Mouse (Mus musculus): Measurements from ENCODE around the gene Endov. TPM values are rescaled to one million over a fixed set of nuclear protein-coding genes. Genes with fewer than 3 reads are reported as not detected.

Endov gene
- 6.7 TPM for polyA plus RNA-seq (2014; fragmentation: Illumina TruSeq; extraction: RNeasy Lipid Tissue Mini Kit (QIAGEN cat#74804); ENCODE audit: insufficient read depth, low read depth, low replicate concordance)

DNA sequence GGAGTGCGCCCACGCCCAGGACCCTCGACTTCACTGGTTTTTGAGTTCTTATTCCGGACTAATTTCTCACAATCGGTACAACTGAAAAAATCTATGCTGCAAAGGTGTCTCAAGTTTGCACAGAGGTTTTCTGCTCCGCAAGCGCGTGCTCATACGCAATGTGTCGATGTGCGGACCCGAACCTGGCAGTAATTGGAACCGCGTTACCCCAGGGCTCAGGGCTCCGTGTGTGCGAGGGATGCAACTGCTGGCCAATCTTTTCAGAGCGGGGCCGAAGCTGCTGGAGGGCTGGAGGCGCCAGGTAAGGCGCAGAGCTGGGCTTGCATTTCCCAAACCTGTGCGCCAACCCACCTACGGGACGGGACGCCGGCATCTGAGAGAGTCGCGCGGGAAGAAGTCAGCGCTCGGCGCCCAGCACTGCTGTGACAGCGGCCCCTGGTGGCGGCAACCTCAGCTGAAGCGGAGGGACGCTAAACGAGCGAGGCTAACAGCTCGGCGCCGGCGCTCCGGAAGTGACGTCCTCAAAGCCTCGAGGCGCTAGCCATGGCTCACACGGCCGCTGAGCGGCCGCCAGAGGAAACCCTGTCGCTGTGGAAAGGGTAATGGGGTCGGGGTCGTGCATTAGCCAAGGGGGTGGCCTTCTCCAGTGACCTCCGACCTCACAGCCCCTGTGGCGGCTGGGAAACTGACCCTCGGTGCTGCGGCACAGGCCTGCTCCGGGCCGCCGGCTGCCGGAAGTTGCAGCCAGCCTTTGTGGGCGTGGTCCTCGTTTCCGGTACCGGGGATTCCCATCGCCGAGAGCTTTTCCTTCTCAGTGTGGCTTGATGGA, at the start of gene Endov:
TSS of gene Endov (plus strand) at position 487 of the 829 bp plus-strand sequence.

DNA sequence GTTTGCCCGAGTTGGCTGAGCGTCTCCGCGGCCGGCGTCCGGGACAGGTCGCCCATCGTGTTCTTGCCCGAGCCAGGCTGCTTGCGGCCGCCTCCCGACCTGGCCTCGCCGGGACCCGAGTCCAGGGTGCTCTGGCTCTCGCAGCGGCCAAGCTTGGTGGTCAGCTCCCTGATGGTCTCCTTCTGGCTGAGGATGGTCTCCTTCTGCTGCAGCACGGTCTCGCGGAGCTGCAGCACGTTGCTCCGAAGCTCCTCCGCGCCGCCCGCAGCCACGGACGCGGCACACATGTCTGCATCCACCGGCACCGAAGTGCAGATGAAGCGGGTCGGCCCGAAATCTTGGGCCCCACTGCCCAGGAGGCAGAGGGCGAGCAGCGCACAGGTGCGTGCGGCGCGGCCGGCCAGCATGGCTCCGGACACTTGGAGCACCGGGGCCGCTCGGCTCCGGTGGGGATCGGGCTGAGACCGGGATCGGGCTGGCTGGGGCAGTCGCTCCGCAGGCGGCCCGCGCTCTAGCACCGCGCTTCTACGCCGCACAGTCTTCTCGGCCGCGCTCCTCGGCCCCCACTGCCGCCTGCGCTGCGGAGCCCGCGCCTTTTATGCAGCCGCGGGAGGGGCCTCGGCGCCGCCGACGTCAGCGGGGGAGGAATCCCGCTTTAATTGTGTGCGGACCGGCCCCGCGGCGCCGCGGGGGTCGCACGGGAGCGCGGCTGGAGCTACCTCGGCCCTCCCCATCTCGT, 56.2 kb downstream of the Endov start, which contains the start of gene Nptx1:
TSS of gene Nptx1 (minus strand) at position 571 of the 739 bp plus-strand sequence.

Other genes with a start within 250 kb of the Endov start
- 39.3 TPM for gene Gaa, start 223.5 kb upstream of the Endov start, polyA plus RNA-seq (2014; fragmentation: Illumina TruSeq; extraction: RNeasy Lipid Tissue Mini Kit (QIAGEN cat#74804); ENCODE audit: insufficient read depth, low read depth, low replicate concordance)
- gene Eif4a3, start 191.3 kb upstream of the Endov start, polyA plus RNA-seq (2014; fragmentation: Illumina TruSeq; extraction: RNeasy Lipid Tissue Mini Kit (QIAGEN cat#74804); ENCODE audit: insufficient read depth, low read depth, low replicate concordance): 92.2 TPM
- not detected for gene Card14, start 183.6 kb upstream of the Endov start, polyA plus RNA-seq (2014; fragmentation: Illumina TruSeq; extraction: RNeasy Lipid Tissue Mini Kit (QIAGEN cat#74804); ENCODE audit: insufficient read depth, low read depth, low replicate concordance)
- gene Sgsh, start 135.8 kb upstream of the Endov start, polyA plus RNA-seq (2014; fragmentation: Illumina TruSeq; extraction: RNeasy Lipid Tissue Mini Kit (QIAGEN cat#74804); ENCODE audit: insufficient read depth, low read depth, low replicate concordance): 7.4 TPM
- gene Slc26a11, start 135.8 kb upstream of the Endov start, polyA plus RNA-seq (2014; fragmentation: Illumina TruSeq; extraction: RNeasy Lipid Tissue Mini Kit (QIAGEN cat#74804); ENCODE audit: insufficient read depth, low read depth, low replicate concordance): 3.5 TPM
- 24.6 TPM for gene Rnf213, start 98.2 kb upstream of the Endov start, polyA plus RNA-seq (2014; fragmentation: Illumina TruSeq; extraction: RNeasy Lipid Tissue Mini Kit (QIAGEN cat#74804); ENCODE audit: insufficient read depth, low read depth, low replicate concordance)
- 3.2 TPM for gene Nptx1, start 56.4 kb downstream of the Endov start, polyA plus RNA-seq (2014; fragmentation: Illumina TruSeq; extraction: RNeasy Lipid Tissue Mini Kit (QIAGEN cat#74804); ENCODE audit: insufficient read depth, low read depth, low replicate concordance)
- gene Rptor, start 111.6 kb downstream of the Endov start, polyA plus RNA-seq (2014; fragmentation: Illumina TruSeq; extraction: RNeasy Lipid Tissue Mini Kit (QIAGEN cat#74804); ENCODE audit: insufficient read depth, low read depth, low replicate concordance): 5.8 TPM

Data from lung, adult 10 weeks (tissue).